Comparison of ENCODE assay signal across 17 mouse cellular contexts in genomic region chr3:121875072-121875471, GRCm38 (mm10). TPM values are rescaled to one million over a fixed set of nuclear protein-coding genes. Genes with fewer than 3 reads are reported as not detected.
DNase-seq lines count a peak whose midpoint lies in the region; ATAC-seq and TF ChIP-seq lines count a peak whose summit lies in the region.
"Had no signal": no experiment of that assay in that cellular context is flagged by ENCODE, and none has a peak within 500 bp of the region (broad histone marks: within the 10 kb centered on the region; RNA-seq: fewer than 3 reads in every experiment).

No protein-coding gene starts in this region.

- H3K4me1 ChIP-seq in kidney, adult 2 months (ENCODE audit: control insufficient read depth, insufficient read depth, low read length): peaks cover 18% of the 10 kb centered on the region; the same call in 1 of the 2 replicates
- no peaks in the 10 kb centered on the region for H3K4me1 ChIP-seq in intestine, embryonic 14.5 days (replicated peaks; ENCODE audit: control insufficient read depth, insufficient read depth, low read length)
- H3K4me1 ChIP-seq: hindbrain, embryonic 12.5 days had no signal

- TF ChIP-seq POLR2A in kidney, adult 2 months (IDR thresholded peaks at IDR 0.05; ENCODE audit: low read depth, low read length): no peak

- intact Hi-C loops in gastrocnemius, postnatal 14 days (cut with DNase I; ENCODE audit: low total_unique reads): no loop called here

- H3K4me2 ChIP-seq in intestine, embryonic 14.5 days (ENCODE audit: low read length): no peak overlapping the region
- H3K4me2 ChIP-seq: hindbrain, embryonic 12.5 days had no signal

- H3K27ac ChIP-seq in kidney, adult 2 months (ENCODE audit: insufficient read depth, low read depth, low read length): peak overlapping the region; percentile 45
- no peak overlapping the region for H3K27ac ChIP-seq in intestine, embryonic 14.5 days (ENCODE audit: low read depth)
- H3K27ac ChIP-seq: heart, adult 2 months; hindbrain, embryonic 12.5 days; liver, embryonic 14.5 days had no signal

- no peaks in the 10 kb centered on the region for H3K27me3 ChIP-seq in kidney, adult 2 months (replicated peaks; ENCODE audit: control insufficient read depth, insufficient read depth, low read length)
- H3K27me3 ChIP-seq in intestine, embryonic 14.5 days (replicated peaks; ENCODE audit: control insufficient read depth, insufficient read depth, low read length): no peaks in the 10 kb centered on the region
- H3K27me3 ChIP-seq: hindbrain, embryonic 12.5 days had no signal

- H3K9me3 ChIP-seq in intestine, embryonic 14.5 days (ENCODE audit: control insufficient read depth, low read length): no peaks in the 10 kb centered on the region
- H3K9me3 ChIP-seq: hindbrain, embryonic 12.5 days had no signal

- no peaks in the 10 kb centered on the region for H3K36me3 ChIP-seq in kidney, adult 2 months (ENCODE audit: control insufficient read depth, insufficient read depth, low read length)
- no peaks in the 10 kb centered on the region for H3K36me3 ChIP-seq in intestine, embryonic 14.5 days (ENCODE audit: control insufficient read depth, insufficient read depth, low read length)
- H3K36me3 ChIP-seq: hindbrain, embryonic 12.5 days had no signal

- TF ChIP-seq CTCF in kidney, adult 2 months (conservative IDR thresholded peaks at IDR 0.05; ENCODE audit: insufficient read depth, insufficient read length, low read depth, low read length): no peak

- DNase-seq in kidney, adult 2 months: peak; percentile 85
- DNase-seq in kidney, postnatal 10 days: no peak
- DNase-seq in 3T3-L1 (ENCODE audit: low read depth, low spot score): peak; percentile 53
- DNase-seq in intestine, embryonic 14.5 days (ENCODE audit: low spot score): peak; percentile 38
- DNase-seq in large intestine, adult 2 months (ENCODE audit: low read depth, low spot score): peak; percentile 79
- DNase-seq in embryo, embryonic 10 days (ENCODE audit: low spot score): no peak
- no peak for DNase-seq in gastrocnemius, postnatal 14 days
- DNase-seq: cerebellum, adult 2 months; cerebellum, postnatal 25 days; embryo, embryonic 11 days; gastrocnemius, postnatal 10 days; heart, adult 2 months; lung, postnatal 4 days; midbrain, embryonic 14.5 days had no signal

- no peak overlapping the region for H3K4me3 ChIP-seq in kidney, adult 2 months (ENCODE audit: insufficient read depth, low read depth, low read length)
- no peak overlapping the region for H3K4me3 ChIP-seq in intestine, embryonic 14.5 days (ENCODE audit: low read depth, low read length)
- H3K4me3 ChIP-seq: heart, adult 2 months; hindbrain, embryonic 12.5 days had no signal

- H3K9ac ChIP-seq in intestine, embryonic 14.5 days (ENCODE audit: low read length): no peak overlapping the region
- H3K9ac ChIP-seq: hindbrain, embryonic 12.5 days; liver, embryonic 14.5 days had no signal

- no peak for ATAC-seq in intestine, embryonic 14.5 days (replicated peaks; ENCODE audit: low FRiP score, low TSS enrichment, low read depth)
- ATAC-seq: forebrain, embryonic 14.5 days had no signal

- 49% methylated on average over 4 of the region's 4 CpGs for WGBS in kidney, adult 2 months
- WGBS in intestine, embryonic 14.5 days: 79% methylated on average over 4 of the region's 4 CpGs
- WGBS in large intestine, adult 2 months: 31% methylated on average over 4 of the region's 4 CpGs

RNA-seq across cellular contexts. Expression of gene Abcd3, which starts 60.0 kb away (rescaled TPM):
- 25.5 and 48.2 TPM in 2 replicates for polyA plus RNA-seq in kidney, adult 2 months (2012; rRNA removed)
- polyA plus RNA-seq in intestine, embryonic 14.5 days (2014; fragmentation: Nextera tagmentation; extraction: Ambion mirVana): 56.8 and 61.7 TPM in 2 replicates
- 18.4 and 22.3 TPM in 2 replicates for polyA plus RNA-seq in large intestine, adult 2 months (2012; rRNA removed)
- 10 to 100 TPM; 31.1 to 37.0 TPM for total RNA-seq in gastrocnemius, postnatal 14 days (2021)

Comparison
In these comparisons a context has a peak if more than half of its experiments do, and no peak if none do; other contexts are left out.
1. DNase-seq: peak in kidney, adult 2 months (single experiment), 3T3-L1 (single experiment), intestine, embryonic 14.5 days (single experiment) and large intestine, adult 2 months (single experiment); none in kidney, postnatal 10 days (single experiment), embryo, embryonic 10 days (single experiment) and gastrocnemius, postnatal 14 days (single experiment).